Mouse (Mus musculus) hindbrain, embryonic 16.5 days (tissue): ENCODE results near the gene Mfsd4b1. TPM values are rescaled to one million over a fixed set of nuclear protein-coding genes. Genes with fewer than 3 reads are reported as not detected.

Experiments
- ATAC-seq: fragments of 200-750 bp; cut with Nextera tagmentation; 2 replicates; pipeline ENCODE4 v1.8.0; 2017; ENCODE audit warnings: moderate TSS enrichment, moderate library complexity
- H3K27ac ChIP-seq: fragments of 300-500 bp; sonication (generic); 2 replicates; pipeline ENCODE4 v1.5.1; 2014; ENCODE audit warnings: low read depth, mild to moderate bottlenecking, control low read depth, low read length, moderate library complexity
- H3K27me3 ChIP-seq: fragments of 300-500 bp; sonication (generic); replicated peaks from 2 replicates; pipeline ENCODE4 v1.6.1; 2014; ENCODE audit warnings: low read length; ENCODE audit not compliant: control insufficient read depth, insufficient read depth
- H3K36me3 ChIP-seq: fragments of 300-500 bp; sonication (generic); 2 replicates; pipeline ENCODE4 v1.6.1; 2014; ENCODE audit warnings: mild to moderate bottlenecking, low read length, moderate library complexity, mixed read lengths; ENCODE audit not compliant: control insufficient read depth, insufficient read depth
- H3K4me1 ChIP-seq: fragments of 300-500 bp; sonication (generic); 2 replicates; pipeline ENCODE4 v1.6.1; 2014; ENCODE audit warnings: low read depth, low read length; ENCODE audit not compliant: control insufficient read depth, insufficient read depth
- H3K4me2 ChIP-seq: fragments of 300-500 bp; sonication (generic); 2 replicates; pipeline ENCODE4 v1.6.1; 2014; ENCODE audit warnings: mild to moderate bottlenecking, low read length, control low read depth, moderate library complexity
- H3K4me3 ChIP-seq: fragments of 300-500 bp; sonication (generic); 2 replicates; pipeline ENCODE4 v1.5.1; 2014; ENCODE audit warnings: mild to moderate bottlenecking, low read length, control low read depth, moderate library complexity
- H3K9ac ChIP-seq: fragments of 300-500 bp; sonication (generic); 2 replicates; pipeline ENCODE4 v1.6.1; 2014; ENCODE audit warnings: low read depth, mild to moderate bottlenecking, control low read depth, low read length, moderate library complexity
- H3K9me3 ChIP-seq: fragments of 300-500 bp; sonication (generic); 2 replicates; pipeline ENCODE4 v1.6.1; 2014; ENCODE audit warnings: mild to moderate bottlenecking, low read length, moderate library complexity; ENCODE audit not compliant: control insufficient read depth
- WGBS: fragments of 180-500 bp; shearing (Covaris S2); extraction: QIAGEN DNeasy Blood & Tissue Kit; methylation state at CpG from one replicate; pipeline ENCODE4 v1.1.7; 2014; 5-methylcytosine and 5-hydroxymethylcytosine counted together
- polyA plus RNA-seq: library from polyadenylated mRNA; unstranded; fragments of >200 nt; fragmentation: Nextera tagmentation; extraction: Ambion mirVana; gene quantifications from 2 replicates; pipeline ENCODE4 v1.2.1, GENCODE M21; 2015

The Mfsd4b1 gene
- polyA plus RNA-seq, 1 experiment from 2014 or later = 0.46 TPM

GRCm38 (mm10) chr10:40050763-40051162, 25.7 kb upstream of the Mfsd4b1 start:
- H3K4me1 ChIP-seq = no peaks in the 10 kb centered on the region
- 88% methylated on average over 2 of the region's 2 CpGs for WGBS
- H3K27ac ChIP-seq = no peak overlapping the region
- H3K4me2 ChIP-seq = no peak overlapping the region
- no peaks in the 10 kb centered on the region for H3K27me3 ChIP-seq
- H3K4me3 ChIP-seq = no peak overlapping the region
- ATAC-seq = no peak
- no peak overlapping the region for H3K9ac ChIP-seq
- no peaks in the 10 kb centered on the region for H3K9me3 ChIP-seq
- H3K36me3 ChIP-seq = no peaks in the 10 kb centered on the region

- WGBS = 24% methylated on average over 4 of the region's 4 CpGs
- ATAC-seq = no peak
- Histone ChIP-seq H3K4me1 (no peaks in the 10 kb centered on the region), H3K27ac (no peak overlapping the region), H3K9ac (no peak overlapping the region), H3K9me3 (no peaks in the 10 kb centered on the region), H3K36me3 (no peaks in the 10 kb centered on the region), H3K4me3 (no peak overlapping the region), H3K27me3 (no peaks in the 10 kb centered on the region), H3K4me2 (no peak overlapping the region)
Measured at GRCm38 (mm10) chr10:40041339-40041738, 16.3 kb upstream of the Mfsd4b1 start.

- H3K27me3 ChIP-seq = no peaks in the 10 kb centered on the region
- H3K9me3 ChIP-seq = no peaks in the 10 kb centered on the region
- peak overlapping the region; percentile 18; the same call in 1 of the 2 replicates for H3K9ac ChIP-seq
- no peaks in the 10 kb centered on the region for H3K36me3 ChIP-seq
- H3K4me1 ChIP-seq = no peaks in the 10 kb centered on the region
- 63% methylated on average over 24 of the region's 24 CpGs for WGBS
- no peak overlapping the region for H3K4me3 ChIP-seq
- ATAC-seq = peak; percentile 80
- peak overlapping the region; percentile 30 for H3K4me2 ChIP-seq
- H3K27ac ChIP-seq = 0 out of 2 replicates have a peak overlapping the region, but pooled peaks have one; percentile 40
Measured at GRCm38 (mm10) chr10:40036686-40037560, 11.9 kb upstream of the Mfsd4b1 start.

GRCm38 (mm10) chr10:40034956-40035355, 9.9 kb upstream of the Mfsd4b1 start:
- Histone ChIP-seq H3K4me1 (no peaks in the 10 kb centered on the region), H3K4me2 (no peak overlapping the region), H3K9ac (no peak overlapping the region), H3K27ac (no peak overlapping the region), H3K36me3 (no peaks in the 10 kb centered on the region), H3K9me3 (no peaks in the 10 kb centered on the region), H3K4me3 (no peak overlapping the region), H3K27me3 (no peaks in the 10 kb centered on the region)
- 95% methylated on average over 6 of the region's 6 CpGs for WGBS
- ATAC-seq = no peak

GRCm38 (mm10) chr10:40032897-40033296, 7.8 kb upstream of the Mfsd4b1 start:
- WGBS = 87% methylated on average over 2 of the region's 2 CpGs
- no peak for ATAC-seq
- Histone ChIP-seq H3K27me3 (no peaks in the 10 kb centered on the region), H3K9me3 (no peaks in the 10 kb centered on the region), H3K27ac (no peak overlapping the region), H3K4me1 (no peaks in the 10 kb centered on the region), H3K36me3 (no peaks in the 10 kb centered on the region), H3K4me2 (no peak overlapping the region), H3K9ac (no peak overlapping the region), H3K4me3 (no peak overlapping the region)

- H3K36me3 ChIP-seq = no peaks in the 10 kb centered on the region
- H3K4me2 ChIP-seq = no peak overlapping the region
- no peaks in the 10 kb centered on the region for H3K9me3 ChIP-seq
- no peak overlapping the region for H3K27ac ChIP-seq
- no peak overlapping the region for H3K4me3 ChIP-seq
- 84% methylated on average over 6 of the region's 6 CpGs for WGBS
- H3K4me1 ChIP-seq = no peaks in the 10 kb centered on the region
- ATAC-seq = no peak
- H3K9ac ChIP-seq = no peak overlapping the region
- no peaks in the 10 kb centered on the region for H3K27me3 ChIP-seq
Measured at GRCm38 (mm10) chr10:40030716-40031115, 5.6 kb upstream of the Mfsd4b1 start.

GRCm38 (mm10) chr10:40029610-40030009, 4.5 kb upstream of the Mfsd4b1 start:
- 81% methylated on average over 2 of the region's 2 CpGs for WGBS
- H3K27ac ChIP-seq = no peak overlapping the region
- ATAC-seq = no peak
- no peaks in the 10 kb centered on the region for H3K36me3 ChIP-seq
- H3K4me2 ChIP-seq = no peak overlapping the region
- no peaks in the 10 kb centered on the region for H3K27me3 ChIP-seq
- H3K9me3 ChIP-seq = no peaks in the 10 kb centered on the region
- H3K4me3 ChIP-seq = no peak overlapping the region
- H3K9ac ChIP-seq = no peak overlapping the region
- peaks cover 5% of the 10 kb centered on the region for H3K4me1 ChIP-seq

GRCm38 (mm10) chr10:40028091-40028490, 3.0 kb upstream of the Mfsd4b1 start:
- H3K4me3 ChIP-seq = no peak overlapping the region
- H3K36me3 ChIP-seq = no peaks in the 10 kb centered on the region
- H3K4me1 ChIP-seq = peaks cover 11% of the 10 kb centered on the region
- no peak overlapping the region for H3K9ac ChIP-seq
- no peak for ATAC-seq
- WGBS = 79% methylated on average over 8 of the region's 8 CpGs
- no peaks in the 10 kb centered on the region for H3K27me3 ChIP-seq
- no peaks in the 10 kb centered on the region for H3K9me3 ChIP-seq
- no peak overlapping the region for H3K27ac ChIP-seq
- no peak overlapping the region for H3K4me2 ChIP-seq

- Histone ChIP-seq H3K27ac (no peak overlapping the region), H3K27me3 (no peaks in the 10 kb centered on the region), H3K4me1 (peaks cover 11% of the 10 kb centered on the region), H3K9ac (no peak overlapping the region), H3K9me3 (no peaks in the 10 kb centered on the region), H3K4me2 (no peak overlapping the region), H3K36me3 (no peaks in the 10 kb centered on the region), H3K4me3 (no peak overlapping the region)
- no peak for ATAC-seq
- WGBS = 90% methylated on average over 5 of the region's 5 CpGs
Measured at GRCm38 (mm10) chr10:40026546-40026945, 1.5 kb upstream of the Mfsd4b1 start.
